Mouse (Mus musculus): ENCODE data around the gene A430033K04Rik.

Gene A430033K04Rik

GRCm38 (mm10) chr5:138694496-138695167 is 72.0 kb downstream of the A430033K04Rik start:
- no peak for DNase-seq (ENCODE audit: low spot score)

- DNase-seq (ENCODE audit: low spot score): no peak
Measured at GRCm38 (mm10) chr5:138697466-138697865, 74.8 kb downstream of the A430033K04Rik start.
